Mouse (Mus musculus) cerebral cortex, adult 2 months (tissue): ENCODE measurements around the gene Urgcp.

Experiments used
- WGBS: fragments of 180-500 bp; shearing (Covaris S2); methylation state at CpG from one replicate; pipeline ENCODE4 v1.1.7; 2018; 5-methylcytosine and 5-hydroxymethylcytosine counted together

Gene Urgcp

DNA sequence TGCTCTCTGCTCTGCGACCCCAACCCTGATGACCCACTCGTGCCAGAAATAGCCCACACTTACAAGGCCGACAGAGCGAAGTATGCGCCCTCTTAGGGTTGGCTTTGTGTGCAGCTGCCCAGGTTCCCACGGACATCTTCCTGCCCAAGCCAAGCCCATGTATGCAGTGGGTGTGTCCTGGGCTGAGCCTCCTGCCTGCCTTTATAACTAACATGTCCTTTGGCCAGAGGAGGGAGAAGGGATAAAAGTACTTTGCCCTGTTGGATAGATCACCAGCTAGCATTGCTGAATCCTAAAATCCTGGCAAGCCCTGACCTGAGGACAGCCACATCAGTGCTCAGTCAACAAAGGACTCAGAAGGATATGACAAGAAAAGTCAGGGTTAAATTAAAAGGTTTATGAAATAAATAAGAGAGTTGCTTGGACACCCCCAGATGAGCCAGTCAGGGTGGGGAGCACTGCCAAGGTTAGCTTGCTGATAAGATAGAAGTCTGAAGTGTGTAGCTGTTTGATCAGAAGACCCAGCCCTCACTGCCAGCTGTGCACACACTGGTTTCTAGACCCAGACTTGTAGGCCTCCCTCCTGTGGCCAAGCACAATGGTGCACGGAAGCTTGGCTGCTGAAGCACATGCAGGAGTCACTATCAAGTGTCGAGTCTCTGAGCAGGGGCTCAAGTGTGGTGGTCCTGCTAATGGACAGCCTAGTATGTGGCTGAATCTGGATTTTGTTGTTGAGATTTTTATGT, 20.2 kb upstream of the Urgcp start:
- 80% methylated on average over 8 of the region's 8 CpGs for WGBS

- 64% methylated on average over 6 of the region's 6 CpGs for WGBS
Observed at GRCm38 (mm10) chr11:5780035-5780499, 17.9 kb upstream of the Urgcp start.

DNA sequence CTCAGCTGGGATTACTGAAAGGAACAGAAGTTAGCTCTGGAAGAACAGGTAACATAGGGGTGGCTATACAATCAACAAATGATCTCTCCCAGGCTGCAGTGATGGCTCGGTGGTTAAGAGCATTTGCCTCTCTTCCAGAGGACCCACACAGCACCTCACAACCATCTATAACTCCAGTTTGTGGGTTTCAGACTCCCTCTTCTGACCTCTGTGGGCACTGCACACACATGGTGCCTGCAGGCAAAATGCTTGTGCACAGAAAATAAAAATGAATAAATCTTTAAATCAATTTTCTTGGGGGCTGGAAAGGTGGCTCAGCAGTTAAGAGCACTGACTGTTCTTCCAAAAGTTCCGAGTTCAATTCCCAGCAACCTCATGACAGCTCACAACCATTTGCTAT, 16.3 kb upstream of the Urgcp start:
- WGBS = 86% methylated on average over 2 of the region's 2 CpGs

GRCm38 (mm10) chr11:5766019-5766418, 3.8 kb upstream of the Urgcp start:
- WGBS = 88% methylated on average over 6 of the region's 6 CpGs

GRCm38 (mm10) chr11:5762633-5762982, 432 bp upstream of the Urgcp start:
- 11% methylated on average over 6 of the region's 6 CpGs for WGBS

- 97% methylated on average over 2 of the region's 2 CpGs for WGBS
Observed at GRCm38 (mm10) chr11:5753755-5754154, 8.4 kb downstream of the Urgcp start.

- 74% methylated on average over 2 of the region's 2 CpGs for WGBS
Observed at GRCm38 (mm10) chr11:5744951-5745350, 17.2 kb downstream of the Urgcp start.

- WGBS = 76% methylated on average over 7 of the region's 7 CpGs
Observed at GRCm38 (mm10) chr11:5742106-5742505, 20.1 kb downstream of the Urgcp start.

- WGBS = under 1% methylated on average over 50 of the region's 50 CpGs
Observed at GRCm38 (mm10) chr11:5740965-5741627, 21.1 kb downstream of the Urgcp start.

DNA sequence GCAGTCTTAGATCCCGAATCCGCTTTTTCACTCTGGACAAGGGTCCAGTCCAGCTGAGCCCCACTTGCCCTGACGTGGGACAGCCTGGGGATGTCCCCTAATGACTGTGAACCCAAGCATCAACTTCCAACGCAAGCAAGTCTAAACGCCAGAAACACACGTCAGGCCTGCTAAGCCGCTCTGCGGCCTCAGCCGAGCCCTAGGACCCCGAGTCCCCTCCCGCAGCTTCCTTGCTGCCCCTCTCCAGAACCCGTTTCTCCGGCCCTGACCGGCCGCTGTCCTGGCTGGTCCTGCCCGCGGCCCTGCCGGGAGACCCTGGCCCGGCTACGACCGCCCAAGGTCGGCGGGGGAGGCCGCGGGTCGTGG, 21.6 kb downstream of the Urgcp start:
- under 1% methylated on average over 26 of the region's 26 CpGs for WGBS

- WGBS = 21% methylated on average over 3 of the region's 3 CpGs
Observed at GRCm38 (mm10) chr11:5739846-5740245, 22.3 kb downstream of the Urgcp start.

DNA sequence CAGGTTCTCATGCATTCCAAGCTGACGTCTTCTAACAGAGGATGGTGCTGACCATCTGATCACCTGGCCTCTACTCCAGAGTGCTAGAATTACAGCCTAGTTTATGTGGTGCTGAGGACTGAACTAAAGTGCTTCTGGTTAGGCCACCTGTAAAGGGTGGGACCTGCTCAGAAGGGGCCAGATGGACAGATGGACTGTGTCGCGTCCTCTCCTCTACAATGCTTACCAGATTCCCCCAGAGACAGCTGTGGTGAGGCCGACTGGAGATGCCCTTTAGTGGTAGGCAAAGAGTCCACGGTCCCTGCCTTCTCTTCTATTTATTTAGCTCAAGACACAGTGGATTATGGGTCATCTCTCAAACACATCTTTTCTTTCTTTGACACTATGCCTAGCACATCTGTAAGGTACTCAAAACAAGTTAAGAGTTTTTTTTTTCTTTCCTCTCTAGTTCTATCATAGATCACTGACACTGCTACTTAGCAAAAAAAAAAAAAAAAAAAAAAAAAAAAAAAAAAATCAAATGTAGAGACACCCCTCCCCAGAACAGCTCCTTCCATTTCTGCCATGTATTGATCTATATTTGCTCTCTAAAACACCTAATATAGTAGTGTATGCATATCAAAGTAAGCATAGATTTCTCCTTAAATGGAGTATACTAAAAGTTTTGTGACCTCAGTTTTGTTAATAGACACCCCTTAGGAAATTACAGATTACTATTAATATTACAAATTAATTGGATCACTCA, 23.1 kb downstream of the Urgcp start:
- WGBS = 56% methylated on average over 5 of the region's 5 CpGs

DNA sequence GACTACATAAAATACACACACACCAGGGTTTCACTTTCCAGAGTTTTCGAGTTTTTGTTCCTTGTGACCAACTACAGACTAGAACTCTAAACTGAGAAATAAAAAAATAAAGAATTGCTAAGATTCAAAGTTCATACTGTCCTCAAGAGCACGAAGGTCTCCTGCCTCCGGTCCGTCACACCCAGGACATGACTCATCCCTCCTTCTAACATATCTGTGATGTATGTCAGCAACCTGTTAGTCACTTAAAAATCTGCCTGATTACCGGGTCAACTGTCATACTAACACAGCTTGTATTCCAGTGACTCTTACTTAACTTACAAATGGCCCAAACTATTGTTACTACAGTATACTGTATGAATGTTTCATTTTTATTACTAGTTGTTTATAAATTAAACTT, 25.0 kb downstream of the Urgcp start:
- 67% methylated on average over 5 of the region's 5 CpGs for WGBS

GRCm38 (mm10) chr11:5734323-5734722, 27.9 kb downstream of the Urgcp start:
- 83% methylated on average over 4 of the region's 4 CpGs for WGBS

- WGBS = 36% methylated on average over 5 of the region's 5 CpGs
Observed at GRCm38 (mm10) chr11:5732401-5732800, 29.8 kb downstream of the Urgcp start.

DNA sequence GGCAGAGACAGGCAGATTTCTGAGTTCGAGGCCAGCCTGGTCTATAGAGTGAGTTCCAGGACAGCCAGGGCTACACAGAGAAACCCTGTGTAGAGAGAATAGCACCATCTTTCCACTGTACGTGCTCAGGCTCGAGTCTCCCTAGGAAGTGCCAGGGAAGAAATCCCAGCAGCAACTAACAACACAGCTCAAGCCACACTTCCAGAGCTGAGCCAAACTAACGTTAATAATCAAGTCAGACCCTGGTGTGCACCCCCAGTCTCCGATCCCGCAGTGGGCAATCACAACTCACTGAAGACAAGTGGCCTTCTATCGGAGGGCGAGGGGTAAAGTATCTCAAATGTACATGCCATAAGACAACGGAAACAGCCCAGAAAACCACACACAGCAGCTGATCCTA, 32.6 kb downstream of the Urgcp start:
- WGBS = 76% methylated on average over 9 of the region's 9 CpGs

GRCm38 (mm10) chr11:5718611-5719354, 43.4 kb downstream of the Urgcp start:
- WGBS = 94% methylated on average over 12 of the region's 12 CpGs

DNA sequence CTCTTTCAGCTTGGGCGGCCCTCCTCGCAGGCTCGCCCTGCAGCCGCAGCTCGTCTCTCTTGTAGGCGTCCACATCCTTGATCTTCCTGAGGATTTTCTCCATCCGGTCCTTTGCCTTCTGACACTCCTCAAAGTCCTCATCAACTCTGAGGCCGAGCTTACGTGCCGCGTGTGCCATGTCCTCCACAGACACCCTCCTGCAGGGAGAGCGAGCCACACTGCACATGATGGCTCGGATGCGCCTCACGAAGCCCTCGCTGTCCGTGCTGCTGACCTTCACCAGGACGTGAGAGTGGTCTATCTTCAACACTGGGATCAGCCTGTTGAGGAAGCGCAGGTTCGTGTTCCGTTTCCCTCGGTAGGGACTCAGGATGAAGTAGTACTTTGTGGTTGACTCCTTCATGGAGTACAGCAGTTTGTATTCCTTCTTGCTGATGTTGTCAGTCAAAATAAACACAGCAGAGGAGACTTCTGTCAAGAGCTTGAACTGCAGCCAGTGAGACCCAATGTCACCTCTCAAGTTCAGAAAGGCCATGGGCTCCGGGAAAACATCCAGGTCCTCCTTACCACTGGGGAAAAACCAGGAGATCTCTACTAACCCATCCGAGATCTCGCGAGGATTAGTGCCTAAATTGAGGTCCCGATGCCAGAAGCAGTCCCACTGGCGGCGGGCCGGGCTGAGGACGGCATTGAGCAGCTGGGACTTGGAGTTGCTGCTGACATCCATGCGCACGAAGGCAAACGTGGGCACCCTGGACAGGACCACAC, 45.1 kb downstream of the Urgcp start:
- 91% methylated on average over 34 of the region's 34 CpGs for WGBS

DNA sequence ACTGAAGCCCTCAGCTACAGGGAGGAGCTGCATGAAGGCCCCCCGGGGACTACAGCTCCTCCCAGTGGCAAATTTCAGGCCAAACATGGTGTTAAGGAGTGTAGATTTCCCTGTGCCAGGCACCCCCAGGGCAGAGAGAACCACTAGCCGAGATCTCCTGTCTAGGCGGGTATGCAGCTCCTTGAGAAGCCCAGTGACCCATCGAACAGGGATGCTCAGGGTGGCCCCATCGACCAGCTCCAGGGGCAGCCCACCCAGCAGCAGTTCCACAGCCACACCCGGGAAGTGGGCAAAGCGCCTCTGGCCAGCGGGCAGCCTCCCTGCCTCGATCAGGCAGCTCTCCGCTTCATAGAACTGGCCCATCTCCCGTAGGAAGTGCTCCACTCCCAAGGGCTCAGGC, 45.9 kb downstream of the Urgcp start:
- WGBS = 94% methylated on average over 11 of the region's 11 CpGs

DNA sequence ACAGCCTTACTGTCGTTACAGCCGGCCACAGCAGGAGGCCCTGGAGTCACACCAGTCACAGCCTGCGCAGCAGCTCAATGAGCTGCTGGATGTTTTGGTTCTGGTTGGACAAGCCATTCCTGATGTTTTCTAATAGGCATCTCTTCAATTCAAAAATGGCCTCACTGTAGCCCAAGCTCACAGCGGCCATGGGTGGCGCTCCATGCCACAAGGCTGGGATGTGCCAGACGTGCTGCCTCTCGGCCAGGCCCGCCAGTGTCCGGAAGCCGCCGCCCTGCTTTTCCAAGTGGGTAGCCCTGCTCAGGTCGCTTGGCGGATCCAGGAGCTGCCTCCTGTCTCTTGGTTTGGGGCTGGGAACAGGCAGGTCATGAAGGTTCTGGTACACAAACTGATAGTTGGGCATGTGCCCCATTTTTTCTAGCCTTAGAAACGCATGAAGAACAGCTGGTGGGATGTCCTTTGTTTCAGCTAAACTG, 46.5 kb downstream of the Urgcp start, which contains the start of gene Mrps24:
Gene Mrps24, minus strand, starts transcription at position 51 of the 476 bp plus-strand sequence.
- WGBS = 84% methylated on average over 14 of the region's 14 CpGs

GRCm38 (mm10) chr11:5715179-5715578, 47.0 kb downstream of the Urgcp start:
- WGBS = 88% methylated on average over 9 of the region's 9 CpGs
